Mouse (Mus musculus): ENCODE measurements at regions not wholly inside any gene's neighbourhood (a gene's known extent, or its start where the extent isn't known, plus 50 kb on each side); places are given as distances from the start of the nearest gene placed in this dataset.

GRCm38 (mm10) chr1:151087811-151088511, 94.4 kb upstream of the Gm47985 start:
- no peak for TF ChIP-seq CTCF (IDR thresholded peaks at IDR 0.05; ENCODE audit: low read depth, low read length)
- TF ChIP-seq POLR2A (IDR thresholded peaks at IDR 0.05; ENCODE audit: borderline replicate concordance, low read depth, low read length): no peak

Measured in bone marrow macrophage, adult 2 months (primary cell).